Mouse (Mus musculus) hematopoietic stem cell, adult 5-6 weeks (primary cell): ENCODE results near the gene Itpkc. TPM values are rescaled to one million over a fixed set of nuclear protein-coding genes. Genes with fewer than 3 reads are reported as not detected.

ENCODE experiments used
- ATAC-seq, 2 experiments: fragments of 125-278 bp in 1 of 2; replicated peaks in 1 of 2; 2 replicates each; pipeline ENCODE4 v1.8.0; 2016 to 2017; ENCODE audit warnings: inconsistent platforms in 2 of 2, mild to moderate bottlenecking in 2 of 2, moderate number of reproducible peaks in 2 of 2, low read depth in 1 of 2, moderate TSS enrichment in 1 of 2; ENCODE audit not compliant: low FRiP score in 2 of 2, poor library complexity in 2 of 2, severe bottlenecking in 2 of 2, insufficient read depth in 1 of 2, low TSS enrichment in 1 of 2
- total RNA-seq: library from RNA; stranded (forward); fragments of 172-1452, 232-1000 nt; gene quantifications from 2 replicates; pipeline ENCODE4 v1.2.3, GENCODE M21; 2017

Gene Itpkc
- total RNA-seq, 1 experiment from 2014 or later = 8.1 TPM

DNA sequence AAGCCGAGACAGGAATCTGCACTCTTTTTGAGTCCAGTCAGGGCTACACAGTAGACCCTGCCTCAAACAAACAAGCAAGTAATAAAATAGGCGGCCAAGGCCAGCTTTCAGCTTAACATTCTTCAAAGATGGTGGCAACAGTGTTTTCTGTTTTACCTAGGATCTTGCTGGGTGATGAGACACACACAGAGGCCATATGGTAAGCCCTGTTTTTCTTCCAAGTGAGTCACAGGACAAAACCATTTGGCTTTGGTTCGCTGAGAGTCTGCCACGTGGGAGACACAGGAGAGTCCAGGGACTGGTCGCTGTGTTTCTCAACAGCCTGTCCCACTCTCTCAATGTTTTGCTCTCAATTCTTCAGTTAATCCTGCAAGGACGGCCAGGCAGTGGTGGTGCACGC, 9.9 kb downstream of the Itpkc start:
- ATAC-seq = no peak

DNA sequence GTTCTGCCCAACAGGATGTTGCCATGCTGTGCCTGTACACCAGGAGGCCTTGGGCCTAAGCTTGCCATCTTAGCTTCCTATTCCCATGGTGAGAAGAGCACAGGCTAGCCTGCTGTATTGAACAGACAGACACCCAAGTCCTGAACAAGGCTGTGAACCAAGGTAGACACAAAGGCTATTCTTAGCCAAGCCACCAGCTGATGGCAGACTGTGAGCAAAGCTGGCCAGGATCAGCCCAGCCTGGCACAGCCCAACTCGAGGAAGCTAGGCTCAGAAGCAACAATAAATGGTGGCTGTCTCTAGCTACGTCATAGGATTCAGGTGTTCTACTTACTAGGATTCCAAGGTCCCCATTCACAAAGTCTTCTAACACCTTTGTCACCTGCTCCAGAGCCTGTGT, 15.8 kb downstream of the Itpkc start:
- ATAC-seq = no peak

DNA sequence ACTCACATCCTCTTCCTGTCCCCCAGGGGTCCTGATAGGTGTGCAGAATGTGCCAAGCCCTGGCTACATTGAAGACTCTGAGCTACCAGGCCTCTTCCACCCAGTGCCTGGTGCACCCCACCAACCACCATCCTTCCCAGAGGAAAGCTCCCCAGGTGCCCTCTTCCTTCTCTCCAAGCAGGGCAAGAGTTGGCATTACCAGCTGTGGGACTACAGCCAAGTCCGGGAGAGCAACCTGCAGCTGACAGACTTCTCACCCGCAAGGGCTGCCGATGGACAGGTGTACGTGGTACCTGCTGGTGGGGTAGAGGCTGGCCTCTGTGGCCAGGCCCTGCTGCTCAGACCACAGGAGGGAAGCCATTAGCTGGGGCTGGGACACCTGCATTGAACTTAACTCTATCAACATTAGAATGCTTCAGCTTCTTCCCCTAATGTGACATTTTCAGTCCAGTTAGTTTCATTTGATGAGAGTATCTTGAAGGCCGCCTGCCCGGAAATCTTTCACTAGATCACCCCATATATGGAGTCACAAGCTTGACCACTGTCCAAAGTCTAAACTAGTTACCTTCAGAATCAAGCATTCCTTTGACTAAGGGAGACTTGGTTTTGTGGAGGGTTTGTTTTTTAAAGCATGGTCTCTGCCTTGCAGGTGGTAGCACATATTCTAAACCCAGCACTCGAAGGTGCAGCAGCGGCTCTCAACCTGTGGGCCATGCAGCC, 24.6 kb downstream of the Itpkc start:
- no peak for ATAC-seq

DNA sequence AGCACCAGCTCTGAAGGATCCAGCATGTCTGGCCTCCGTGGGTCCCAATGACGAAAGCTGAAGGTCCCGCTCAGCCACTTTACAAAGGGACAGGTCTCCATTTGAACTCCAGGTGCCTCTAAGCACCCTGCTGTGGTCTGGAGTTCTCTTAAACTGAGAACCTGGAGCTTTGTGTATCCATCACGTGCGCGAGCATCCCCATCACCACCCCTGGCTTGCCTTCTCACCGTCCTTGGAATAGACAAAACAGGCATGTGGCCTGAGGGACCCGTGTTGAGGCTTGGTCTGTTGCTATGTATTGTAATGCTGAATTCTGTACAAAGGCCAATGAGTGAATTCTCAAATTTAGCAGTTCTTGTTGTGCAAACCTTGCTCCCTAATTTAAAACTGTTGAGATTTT, 29.7 kb downstream of the Itpkc start:
- no peak for ATAC-seq

DNA sequence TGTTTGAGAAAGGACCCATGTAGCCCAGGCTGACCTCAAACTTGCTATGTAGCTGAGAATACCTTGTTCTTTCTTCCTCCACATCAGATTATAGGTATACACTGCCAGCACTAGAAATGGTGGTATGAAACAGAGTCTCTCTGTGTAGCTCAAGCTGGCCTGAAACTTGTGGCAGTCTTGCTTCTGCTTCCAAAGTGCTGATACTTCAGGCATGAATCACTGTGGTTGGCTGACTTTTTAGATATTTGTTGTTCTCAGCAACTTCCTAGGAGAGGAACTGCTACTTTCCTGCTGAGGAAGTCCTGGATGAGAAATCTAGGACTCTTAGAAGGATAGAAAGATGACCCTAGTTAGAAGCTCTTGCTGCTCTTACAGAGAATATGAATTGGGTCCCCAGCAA, 30.1 kb downstream of the Itpkc start:
- ATAC-seq = no peak

DNA sequence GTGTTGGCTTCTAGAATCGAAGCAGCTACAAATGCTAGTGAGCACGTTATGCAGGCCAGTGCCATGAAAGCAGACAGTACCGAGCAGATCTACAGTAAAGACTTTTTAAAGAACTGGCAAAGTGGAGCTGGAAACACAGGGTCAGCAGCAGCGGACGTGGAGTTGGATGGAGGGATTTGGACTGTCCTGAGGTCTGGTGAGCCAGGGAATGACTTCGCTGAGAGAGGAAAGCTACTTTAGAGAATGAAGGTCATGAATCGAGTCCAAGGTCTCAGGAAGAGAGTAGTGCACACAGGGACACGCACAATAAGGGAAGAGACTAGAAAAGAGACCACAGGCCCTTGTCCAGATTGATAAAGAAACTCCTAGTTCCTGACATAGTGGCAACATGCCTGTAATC, 30.8 kb downstream of the Itpkc start:
- ATAC-seq = no peak

DNA sequence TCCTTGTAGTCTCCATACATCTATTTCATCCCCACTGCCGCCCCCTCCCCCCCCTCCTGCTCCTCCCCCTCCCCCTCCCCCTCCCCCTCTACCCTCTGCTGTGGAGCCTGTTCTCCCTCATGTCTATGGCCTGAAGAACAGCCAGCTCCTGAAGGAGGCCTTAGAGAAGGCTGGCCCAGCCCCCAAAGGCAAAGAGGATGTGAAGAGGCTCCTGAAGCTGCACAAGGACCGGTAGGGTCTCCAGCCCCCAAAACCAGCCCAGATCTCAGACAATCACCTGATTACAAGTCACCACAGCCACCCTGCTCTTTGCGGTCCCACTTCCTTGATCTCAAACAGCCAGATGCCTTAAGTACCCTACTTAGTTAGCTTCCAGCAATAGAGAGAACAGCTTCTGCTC, 31.3 kb downstream of the Itpkc start:
- no peak for ATAC-seq

DNA sequence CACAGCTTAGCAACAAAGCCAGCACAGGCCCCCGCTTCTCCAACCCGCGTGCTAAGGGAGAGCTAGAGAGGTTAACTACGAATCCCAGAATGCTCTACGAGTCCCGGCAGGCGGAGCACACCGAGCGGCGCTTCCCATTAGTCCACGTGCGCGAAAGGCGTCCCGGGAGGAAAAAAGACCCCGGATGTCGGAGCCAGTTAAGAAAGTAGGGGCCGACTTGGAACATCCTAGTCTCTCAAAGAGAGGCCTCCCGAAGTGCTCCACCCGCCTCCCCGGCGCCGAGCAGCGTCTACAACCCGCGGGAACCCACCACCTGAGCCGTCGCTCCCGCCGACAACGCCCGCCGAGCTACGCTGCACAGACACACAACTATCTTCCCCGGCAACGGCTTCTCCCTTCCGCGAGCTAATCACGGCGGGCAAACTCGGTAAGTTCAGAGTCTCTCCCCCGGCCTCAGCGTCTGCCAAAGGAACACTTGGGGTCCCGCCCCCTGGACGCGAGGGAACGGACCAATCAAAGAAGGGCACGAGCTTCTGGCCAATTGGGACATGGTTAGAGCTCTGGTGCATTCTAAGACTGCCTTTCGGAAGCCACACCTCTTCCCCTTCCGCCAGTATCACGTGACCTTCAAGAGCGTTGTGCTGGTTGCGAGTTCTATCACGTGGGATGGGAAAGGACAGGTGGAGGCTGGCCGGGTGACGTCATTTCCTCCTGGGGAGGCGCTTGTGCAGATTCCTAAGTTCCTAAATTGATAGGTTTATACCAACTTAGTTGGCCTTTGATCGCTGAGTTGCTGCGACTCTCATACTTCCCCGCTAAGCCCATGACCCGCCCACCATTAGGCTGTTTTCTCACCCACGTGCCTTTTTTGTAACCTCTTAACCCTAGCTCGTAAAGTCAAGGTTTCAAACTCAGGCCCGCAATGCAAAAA, 32.5 kb downstream of the Itpkc start, which contains the start of the genes BC024978 and Snrpa:
BC024978 (plus strand) TSS at position 101 of the 931 bp plus-strand sequence.
Snrpa (minus strand) TSS at position 591 of the 931 bp plus-strand sequence.
- ATAC-seq = peak; percentile 96

DNA sequence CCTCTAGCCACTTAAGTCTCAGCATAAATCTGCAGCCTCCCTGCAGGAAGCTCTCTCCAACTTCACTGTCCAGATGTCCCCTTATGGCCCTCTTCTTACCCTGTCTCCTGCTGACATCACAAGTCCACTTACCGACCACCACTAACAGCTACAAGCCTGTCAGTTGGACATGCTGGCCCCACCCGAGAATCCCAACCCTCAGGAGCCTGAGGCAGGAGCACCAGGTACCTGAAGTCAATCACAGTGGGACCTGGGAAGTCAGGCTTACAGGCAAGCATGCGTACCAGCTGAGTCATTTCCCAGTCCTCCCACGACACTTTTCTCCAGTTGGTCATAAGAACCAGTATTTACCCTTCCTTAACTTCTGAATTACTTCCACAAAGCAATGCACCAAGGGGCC, 34.7 kb downstream of the Itpkc start:
- ATAC-seq = no peak

DNA sequence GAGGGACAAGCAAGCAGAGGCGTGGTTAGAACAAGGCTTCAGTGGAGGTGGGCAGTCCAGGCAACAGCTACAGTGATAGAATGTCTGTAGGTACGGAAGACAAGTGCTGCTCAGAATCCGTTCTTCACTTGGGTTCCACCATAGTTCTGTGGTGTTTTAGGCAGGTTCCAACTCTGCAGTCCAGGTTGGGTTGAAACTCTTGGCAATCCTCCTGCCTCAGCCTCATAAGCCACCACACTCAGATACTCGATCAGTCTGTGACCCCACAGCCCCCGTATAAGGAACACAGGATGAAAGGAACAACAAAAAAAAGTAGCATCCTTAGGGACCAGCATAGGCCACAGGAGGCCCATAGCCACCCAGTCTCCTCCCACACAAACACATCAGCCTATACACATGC, 36.0 kb downstream of the Itpkc start:
- no peak for ATAC-seq

DNA sequence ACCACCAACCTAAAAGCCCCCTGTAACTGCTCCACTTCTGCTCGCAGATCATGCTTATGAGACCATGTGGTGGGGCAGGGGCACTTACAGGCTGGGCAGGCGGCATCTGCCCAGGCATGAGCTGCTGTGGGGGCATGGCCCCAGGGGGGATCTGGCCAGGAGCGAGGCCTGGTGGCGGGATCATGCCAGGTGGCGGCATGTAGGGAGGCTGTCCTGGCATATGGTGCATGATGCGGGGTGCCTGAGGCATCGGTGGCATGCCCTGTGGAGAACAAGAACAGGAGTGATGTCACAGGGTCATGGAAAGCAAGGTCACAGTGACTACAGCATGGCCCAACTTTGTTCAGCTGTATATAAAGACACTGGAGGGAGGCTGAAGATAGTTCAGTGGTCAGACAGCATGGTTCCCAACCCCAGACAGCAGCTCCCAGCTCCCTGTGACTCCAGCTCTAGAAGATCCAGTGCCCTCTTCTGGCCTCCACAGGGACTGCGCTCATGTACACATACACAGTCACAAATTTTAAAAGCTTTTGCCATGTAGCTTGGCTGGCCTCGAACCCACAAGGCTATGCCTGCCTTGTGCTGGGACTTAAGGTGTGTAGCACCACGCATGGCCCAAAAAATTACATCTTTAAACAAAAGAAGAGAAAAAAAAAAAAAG, 39.1 kb downstream of the Itpkc start:
- ATAC-seq = no peak

DNA sequence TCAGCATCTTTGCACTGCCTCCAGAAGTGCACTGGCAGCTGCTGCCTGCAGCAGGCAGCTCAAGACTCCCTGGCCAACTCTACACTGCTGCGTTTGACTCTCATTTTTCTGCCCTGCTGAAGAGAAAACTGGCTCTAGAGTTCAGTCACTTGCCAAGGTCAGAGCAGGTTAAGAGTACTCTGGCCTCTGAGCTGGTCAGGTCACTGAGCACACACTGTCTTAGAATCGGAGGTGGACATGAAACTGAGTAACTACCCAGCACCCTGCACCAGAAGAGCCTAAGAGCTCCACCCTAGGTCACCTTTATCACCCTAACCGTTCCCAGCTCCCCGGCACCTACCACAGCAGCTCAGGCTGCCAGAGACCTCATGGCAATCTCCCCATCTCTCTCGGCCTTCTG, 42.5 kb downstream of the Itpkc start:
- no peak for ATAC-seq

DNA sequence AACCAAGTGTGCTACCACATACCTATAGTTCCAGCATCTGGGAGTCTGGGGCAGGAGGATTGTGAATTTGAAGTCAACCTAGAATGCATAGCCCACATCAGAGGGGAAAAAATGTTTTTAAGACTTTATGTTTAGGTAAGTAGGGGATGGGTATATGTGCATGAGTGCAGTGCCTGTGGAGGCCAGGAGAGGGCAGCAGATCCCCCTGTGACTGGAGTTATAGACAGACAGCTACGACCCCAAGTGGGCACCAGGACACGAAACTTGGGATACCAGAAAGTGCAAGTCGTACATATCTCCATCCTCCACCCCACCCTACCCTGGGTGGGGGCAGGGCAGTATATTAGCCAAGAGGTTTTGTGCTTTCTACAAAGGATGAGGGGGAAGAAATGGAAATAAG, 43.5 kb downstream of the Itpkc start:
- ATAC-seq = peak; percentile 64 to 73; a peak in 3 of 4 replicates

DNA sequence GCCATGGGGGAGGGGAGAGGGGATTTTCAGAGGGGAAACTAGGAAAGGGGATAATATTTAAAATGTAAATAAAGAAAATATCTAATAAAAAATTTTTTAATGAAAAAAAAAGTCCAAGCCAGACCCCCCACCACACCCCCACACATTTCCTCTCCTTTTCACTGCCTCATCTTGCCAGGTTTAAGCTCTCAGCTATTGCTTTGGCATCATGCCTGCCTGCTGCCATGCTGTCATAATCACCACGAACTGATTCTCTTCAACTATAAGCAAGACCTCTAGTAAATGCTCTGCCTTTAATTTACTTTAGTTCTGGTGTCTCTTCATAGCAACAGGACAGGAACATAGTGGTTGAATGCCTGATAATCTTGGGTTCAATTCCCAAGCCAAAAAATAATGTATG, 46.0 kb downstream of the Itpkc start:
- no peak for ATAC-seq

DNA sequence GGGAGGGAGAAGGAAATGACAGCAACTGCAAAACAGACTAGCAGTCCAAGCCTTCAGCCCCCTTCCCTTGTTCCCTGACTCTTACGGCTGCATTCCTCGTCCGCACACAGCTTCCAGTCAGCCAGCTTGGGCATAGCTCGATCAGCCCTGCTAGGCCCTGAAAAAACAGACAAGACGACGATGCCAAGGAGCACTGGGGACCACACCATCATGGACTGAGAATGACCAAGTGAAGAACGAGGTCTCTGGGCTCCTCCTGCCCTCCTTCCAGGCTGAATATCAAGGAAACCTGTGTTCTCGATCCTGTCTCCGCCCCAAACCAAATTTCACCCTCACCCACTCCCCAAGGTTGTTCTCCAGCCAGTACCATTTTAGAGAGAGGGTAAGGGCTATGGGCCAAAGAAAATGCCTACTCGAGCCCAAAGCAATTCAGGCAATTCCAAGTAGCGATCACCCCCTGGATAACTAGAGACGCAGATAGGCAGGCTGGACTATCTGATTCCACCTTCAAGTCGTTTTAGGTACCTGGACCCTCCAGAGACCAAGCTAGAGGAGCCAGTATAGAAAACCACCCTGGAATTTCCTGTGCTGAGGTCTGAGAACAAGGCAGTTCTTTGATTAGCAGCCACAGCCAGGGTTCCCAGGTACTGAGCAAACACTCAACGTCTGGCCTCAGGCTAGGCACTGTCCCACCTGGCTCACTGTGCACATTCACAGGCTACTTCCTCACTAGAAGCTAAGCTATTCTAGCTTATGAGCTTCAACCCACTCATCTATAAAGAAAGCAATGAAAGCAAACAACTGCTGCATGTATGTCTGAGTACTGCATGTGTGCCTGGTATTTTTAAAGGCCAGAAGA, 47.4 kb downstream of the Itpkc start, which contains the start of the genes Gm21983 and Mia:
Gm21983 (minus strand) TSS at position 250 of the 859 bp plus-strand sequence.
Mia (minus strand) TSS at position 321 of the 859 bp plus-strand sequence.
- ATAC-seq = no peak

DNA sequence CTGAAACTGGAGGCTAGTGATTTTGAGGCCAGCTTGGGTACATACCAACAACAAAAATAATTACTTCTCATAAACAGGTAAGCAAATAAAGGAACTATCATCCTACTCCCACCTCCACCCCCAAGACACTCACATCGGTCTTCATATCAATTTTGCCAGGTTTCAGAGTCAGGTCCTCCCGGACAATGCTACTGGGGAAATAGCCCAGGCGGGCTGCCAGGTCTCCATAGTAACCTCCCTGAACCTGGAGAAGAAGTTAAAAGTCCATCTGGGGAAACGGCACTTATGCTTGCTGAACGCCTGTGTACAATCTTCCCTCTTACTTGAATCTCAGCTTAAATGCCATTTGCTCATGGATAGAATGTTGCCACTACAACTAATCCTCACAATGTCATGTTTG, 48.4 kb downstream of the Itpkc start:
- ATAC-seq = no peak
